Mouse (Mus musculus) kidney, embryonic 14.5 days (tissue): ENCODE data around the gene Psmc5. TPM values are rescaled to one million over a fixed set of nuclear protein-coding genes. Genes with fewer than 3 reads are reported as not detected.

Experiments used
- ATAC-seq: fragments of 200-750 bp; cut with Nextera tagmentation; 2 replicates; pipeline ENCODE4 v1.8.0; 2017; ENCODE audit warnings: moderate number of reproducible peaks, mild to moderate bottlenecking, moderate TSS enrichment, moderate library complexity; ENCODE audit not compliant: low FRiP score, low TSS enrichment
- H3K27ac ChIP-seq: fragments of 300-500 bp; sonication (generic); 2 replicates; pipeline ENCODE4 v1.5.1; 2014; ENCODE audit warnings: low read depth, mild to moderate bottlenecking, low read length, moderate library complexity, mixed read lengths
- H3K27me3 ChIP-seq: fragments of 300-500 bp; sonication (generic); 2 replicates; pipeline ENCODE4 v1.6.1; 2014; ENCODE audit warnings: mild to moderate bottlenecking, low read length; ENCODE audit not compliant: control insufficient read depth, insufficient read depth
- H3K36me3 ChIP-seq: fragments of 300-500 bp; sonication (generic); 2 replicates; pipeline ENCODE4 v1.6.1; 2014; ENCODE audit warnings: low read length, mixed read lengths; ENCODE audit not compliant: control insufficient read depth, insufficient read depth
- H3K4me1 ChIP-seq: fragments of 300-500 bp; sonication (generic); 2 replicates; pipeline ENCODE4 v1.6.1; 2014; ENCODE audit warnings: low read length, mixed read lengths; ENCODE audit not compliant: control insufficient read depth, insufficient read depth
- H3K4me2 ChIP-seq: fragments of 300-500 bp; sonication (generic); replicated peaks from 2 replicates; pipeline ENCODE4 v1.6.1; 2014; ENCODE audit warnings: low read depth, mild to moderate bottlenecking, low read length
- H3K4me3 ChIP-seq: fragments of 300-500 bp; sonication (generic); 2 replicates; pipeline ENCODE4 v1.5.1; 2014; ENCODE audit warnings: mild to moderate bottlenecking, low read length
- H3K9ac ChIP-seq: fragments of 300-500 bp; sonication (generic); 2 replicates; pipeline ENCODE4 v1.6.1; 2014; ENCODE audit warnings: low read depth, mild to moderate bottlenecking, low read length, moderate library complexity
- H3K9me3 ChIP-seq: fragments of 300-500 bp; sonication (generic); 2 replicates; pipeline ENCODE4 v1.6.1; 2016; ENCODE audit warnings: low read length; ENCODE audit not compliant: control insufficient read depth
- WGBS: fragments of 180-500 bp; shearing (Covaris S2); extraction: QIAGEN DNeasy Blood & Tissue Kit; methylation state at CpG from one replicate; pipeline ENCODE4 v1.1.7; 2014; 5-methylcytosine and 5-hydroxymethylcytosine counted together
- polyA plus RNA-seq: library from polyadenylated mRNA; unstranded; fragments of >200 nt; fragmentation: Nextera tagmentation; extraction: Ambion mirVana; gene quantifications from 2 replicates; pipeline ENCODE4 v1.2.1, GENCODE M21; 2014

The Psmc5 gene
- polyA plus RNA-seq, 1 experiment from 2014 or later = 303 TPM

- peaks cover 33% of the 10 kb centered on the region for H3K4me1 ChIP-seq
- H3K4me3 ChIP-seq = no peak overlapping the region
- 95% methylated on average over 10 of the region's 10 CpGs for WGBS
- H3K36me3 ChIP-seq = peaks cover 65% of the 10 kb centered on the region
- no peaks in the 10 kb centered on the region for H3K9me3 ChIP-seq
- H3K4me2 ChIP-seq = no peak overlapping the region
- no peaks in the 10 kb centered on the region for H3K27me3 ChIP-seq
- no peak overlapping the region for H3K27ac ChIP-seq
- no peak for ATAC-seq
- H3K9ac ChIP-seq = no peak overlapping the region
Observed at GRCm38 (mm10) chr11:106266431-106266830, 10.5 kb downstream of the Psmc5 start.

GRCm38 (mm10) chr11:106267311-106267852 is 11.4 kb downstream of the Psmc5 start:
- Histone ChIP-seq H3K4me2 (no peak overlapping the region), H3K4me1 (peaks cover 35% of the 10 kb centered on the region), H3K9me3 (no peaks in the 10 kb centered on the region), H3K27ac (no peak overlapping the region), H3K4me3 (no peak overlapping the region), H3K9ac (no peak overlapping the region), H3K27me3 (no peaks in the 10 kb centered on the region), H3K36me3 (peaks cover 56% of the 10 kb centered on the region)
- WGBS = 66% methylated on average over 15 of the region's 15 CpGs
- no peak for ATAC-seq

- H3K27me3 ChIP-seq = no peaks in the 10 kb centered on the region
- peak overlapping the region; percentile 32; the same call in 1 of the 2 replicates for H3K9ac ChIP-seq
- no peak overlapping the region for H3K4me3 ChIP-seq
- H3K9me3 ChIP-seq = no peaks in the 10 kb centered on the region
- no peak for ATAC-seq
- no peak overlapping the region for H3K27ac ChIP-seq
- peaks cover 51% of the 10 kb centered on the region for H3K36me3 ChIP-seq
- H3K4me1 ChIP-seq = peaks cover 35% of the 10 kb centered on the region
- peak overlapping the region; percentile 9; the same call in 1 of the 2 replicates for H3K4me2 ChIP-seq
- 48% methylated on average over 5 of the region's 5 CpGs for WGBS
Observed at GRCm38 (mm10) chr11:106267871-106268270, 11.9 kb downstream of the Psmc5 start.

GRCm38 (mm10) chr11:106268326-106269059 is 12.5 kb downstream of the Psmc5 start:
- peaks cover 35% of the 10 kb centered on the region for H3K4me1 ChIP-seq
- no peak for ATAC-seq
- 30% methylated on average over 8 of the region's 8 CpGs for WGBS
- no peak overlapping the region; the same call in 1 of the 2 replicates for H3K4me3 ChIP-seq
- H3K27ac ChIP-seq = peak overlapping the region; percentile 44; the same call in 1 of the 2 replicates
- no peaks in the 10 kb centered on the region for H3K9me3 ChIP-seq
- peak overlapping the region; percentile 9 for H3K4me2 ChIP-seq
- H3K27me3 ChIP-seq = no peaks in the 10 kb centered on the region
- H3K36me3 ChIP-seq = peaks cover 45% of the 10 kb centered on the region
- H3K9ac ChIP-seq = peak overlapping the region; percentile 32; the same call in 1 of the 2 replicates

GRCm38 (mm10) chr11:106269060-106269431 is 13.1 kb downstream of the Psmc5 start:
- Histone ChIP-seq H3K27me3 (no peaks in the 10 kb centered on the region), H3K4me2 (peak overlapping the region; percentile 9), H3K4me3 (no peak overlapping the region; the same call in 1 of the 2 replicates), H3K9me3 (no peaks in the 10 kb centered on the region), H3K36me3 (peaks cover 39% of the 10 kb centered on the region), H3K4me1 (peaks cover 35% of the 10 kb centered on the region), H3K9ac (0 out of 2 replicates have a peak overlapping the region, but pooled peaks have one; percentile 32), H3K27ac (peak overlapping the region; percentile 44; the same call in 1 of the 2 replicates)
- WGBS = 17% methylated on average over 3 of the region's 3 CpGs
- ATAC-seq = no peak

GRCm38 (mm10) chr11:106271131-106271793 is 15.3 kb downstream of the Psmc5 start:
- WGBS = 22% methylated on average over 5 of the region's 5 CpGs
- peak overlapping the region; percentile 91; the same call in 1 of the 2 replicates for H3K27ac ChIP-seq
- no peak for ATAC-seq

GRCm38 (mm10) chr11:106271794-106272643 is 16.1 kb downstream of the Psmc5 start:
- Histone ChIP-seq H3K27me3 (no peaks in the 10 kb centered on the region), H3K9me3 (no peaks in the 10 kb centered on the region), H3K27ac (peak overlapping the region; percentile 91), H3K36me3 (peaks cover 9% of the 10 kb centered on the region), H3K4me3 (peak overlapping the region; percentile 78), H3K4me2 (peak overlapping the region; percentile 76), H3K4me1 (peaks cover 38% of the 10 kb centered on the region), H3K9ac (peak overlapping the region; percentile 94)
- peak; percentile 37; the same call in 1 of the 2 replicates for ATAC-seq
- WGBS = 2% methylated on average over 41 of the region's 41 CpGs

More at GRCm38 (mm10) chr11:106271131-106271793, 15.3 kb downstream of the Psmc5 start:
- Histone ChIP-seq H3K4me1 (peaks cover 38% of the 10 kb centered on the region), H3K36me3 (peaks cover 17% of the 10 kb centered on the region), H3K9ac (peak overlapping the region; percentile 94), H3K9me3 (no peaks in the 10 kb centered on the region), H3K4me3 (peak overlapping the region; percentile 78), H3K4me2 (peak overlapping the region; percentile 76), H3K27me3 (no peaks in the 10 kb centered on the region)

GRCm38 (mm10) chr11:106272644-106273310 is 16.8 kb downstream of the Psmc5 start, which contains the start of gene Smarcd2:
Gene Smarcd2 (minus strand): TSS chr11:106272972.
- Histone ChIP-seq H3K27me3 (no peaks in the 10 kb centered on the region), H3K36me3 (peaks cover 2% of the 10 kb centered on the region), H3K9ac (peak within 1 kb of the TSS; percentile 94), H3K4me3 (peak within 1 kb of the TSS; percentile 78), H3K27ac (peak within 1 kb of the TSS; percentile 91), H3K4me2 (peak within 1 kb of the TSS; percentile 76), H3K4me1 (peaks cover 34% of the 10 kb centered on the region), H3K9me3 (no peaks in the 10 kb centered on the region)
- ATAC-seq = peak; percentile 94
- WGBS = under 1% methylated on average over 66 of the region's 72 CpGs
